Mouse (Mus musculus) kidney, adult 2 months (tissue): ENCODE results near the gene Cmss1. TPM values are rescaled to one million over a fixed set of nuclear protein-coding genes. Genes with fewer than 3 reads are reported as not detected.

Source experiments
- DNase-seq: peaks from one replicate; pipeline ENCODE4 v3.0.0; 2021
- H3K27ac ChIP-seq: fragments of 200-500 bp; 2 replicates; pipeline ENCODE4 v1.5.1; 2012; ENCODE audit warnings: low read depth, low read length, control low read depth, inconsistent platforms; ENCODE audit not compliant: insufficient read depth
- H3K27me3 ChIP-seq: fragments of 200-500 bp; replicated peaks from 2 replicates; pipeline ENCODE4 v1.6.1; 2012; ENCODE audit warnings: mild to moderate bottlenecking, moderate library complexity, low read length, inconsistent platforms; ENCODE audit not compliant: control insufficient read depth, insufficient read depth
- H3K36me3 ChIP-seq: fragments of 200-500 bp; 2 replicates; pipeline ENCODE4 v1.6.1; 2012; ENCODE audit warnings: mild to moderate bottlenecking, moderate library complexity, low read length, inconsistent platforms; ENCODE audit not compliant: control insufficient read depth, insufficient read depth
- H3K4me1 ChIP-seq: fragments of 200-500 bp; 2 replicates; pipeline ENCODE4 v1.6.1; 2011; ENCODE audit warnings: low read length; ENCODE audit not compliant: control insufficient read depth, insufficient read depth
- H3K4me3 ChIP-seq: fragments of 200-500 bp; 2 replicates; pipeline ENCODE4 v1.5.1; 2011; ENCODE audit warnings: mild to moderate bottlenecking, low read depth, low read length, control low read depth; ENCODE audit not compliant: insufficient read depth
- CTCF ChIP-seq: fragments of 200-500 bp; conservative IDR thresholded peaks from 2 replicates; pipeline ENCODE4 v1.5.1; 2011; ENCODE audit warnings: low read depth, mild to moderate bottlenecking, control low read depth, low read length, moderate library complexity, mixed read lengths; ENCODE audit not compliant: insufficient read depth, insufficient read length
- POLR2A ChIP-seq: fragments of 200-500 bp; IDR thresholded peaks from one replicate; pipeline ENCODE4 v1.6.1; 2011; ENCODE audit warnings: low read depth, low read length, control low read depth
- WGBS: fragments of 180-500 bp; shearing (Covaris S2); methylation state at CpG from one replicate; pipeline ENCODE4 v1.1.7; 2018; 5-methylcytosine and 5-hydroxymethylcytosine counted together
- polyA plus RNA-seq: library from polyadenylated mRNA; depleted of rRNA; stranded (reverse); fragments of >200 nt; gene quantifications from 2 replicates; pipeline ENCODE4 v1.2.3, GENCODE M21; 2012

Gene Cmss1
- polyA plus RNA-seq, 1 experiment: 7.2 TPM

- Histone ChIP-seq H3K36me3 (no peaks in the 10 kb centered on the region), H3K4me3 (no peak within 1 kb of the TSS), H3K4me1 (no peaks in the 10 kb centered on the region), H3K27ac (no peak within 1 kb of the TSS), H3K27me3 (no peaks in the 10 kb centered on the region)
- 77% methylated on average over 2 of the region's 2 CpGs for WGBS
- TF ChIP-seq POLR2A (no peak), CTCF (no peak)
- no peak for DNase-seq
Measured at GRCm38 (mm10) chr16:57292765-57293164, 313.9 kb downstream of the Cmss1 start, which contains the start of gene Tmem30c. Tmem30c (minus strand) TSS chr16:57292865.

- TF ChIP-seq POLR2A: no peak
- no peak for TF ChIP-seq CTCF
- no peak overlapping the region for H3K4me3 ChIP-seq
- H3K27me3 ChIP-seq: no peaks in the 10 kb centered on the region
- H3K36me3 ChIP-seq: no peaks in the 10 kb centered on the region
- DNase-seq: no peak
- no peak overlapping the region for H3K27ac ChIP-seq
- WGBS: 74% methylated on average over 4 of the region's 4 CpGs
- H3K4me1 ChIP-seq: no peaks in the 10 kb centered on the region
Measured at GRCm38 (mm10) chr16:57292296-57292695, 314.4 kb downstream of the Cmss1 start.

- 95% methylated on average over 5 of the region's 5 CpGs for WGBS
- no peaks in the 10 kb centered on the region for H3K27me3 ChIP-seq
- H3K36me3 ChIP-seq: no peaks in the 10 kb centered on the region
Measured at GRCm38 (mm10) chr16:57291696-57292095, 315.0 kb downstream of the Cmss1 start.

DNA sequence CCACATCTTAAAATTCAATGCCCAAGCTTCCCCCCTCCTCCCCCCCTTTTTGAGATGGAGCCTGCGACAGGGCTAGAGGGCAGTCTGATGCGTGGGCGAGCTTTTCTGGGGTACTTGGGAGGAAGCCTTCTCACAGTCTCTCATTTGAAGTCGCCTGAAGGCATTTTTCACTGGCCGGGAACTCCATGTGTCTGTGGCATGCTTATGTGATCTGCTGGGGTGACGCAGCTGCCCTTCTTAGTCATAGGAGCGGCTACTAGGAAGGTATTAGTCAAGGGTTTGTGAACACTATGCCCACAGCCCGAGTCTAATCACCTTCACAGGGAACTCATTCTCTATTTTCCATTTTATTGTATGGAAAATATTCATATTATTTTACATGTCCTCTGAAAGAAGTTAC is 325.2 kb downstream of the Cmss1 start:
- TF ChIP-seq POLR2A: no peak
- no peak for TF ChIP-seq CTCF
- no peak for DNase-seq
- 54% methylated on average over 8 of the region's 8 CpGs for WGBS
- H3K36me3 ChIP-seq: no peaks in the 10 kb centered on the region
- H3K4me3 ChIP-seq: no peak overlapping the region
- H3K27me3 ChIP-seq: no peaks in the 10 kb centered on the region
- no peak overlapping the region for H3K27ac ChIP-seq
- H3K4me1 ChIP-seq: no peaks in the 10 kb centered on the region

More at GRCm38 (mm10) chr16:57291696-57292095, 315.0 kb downstream of the Cmss1 start:
- H3K4me1 ChIP-seq: no peaks in the 10 kb centered on the region
- 0 out of 2 replicates have a peak, but pooled peaks have one; percentile 3 for TF ChIP-seq CTCF
- no peak for TF ChIP-seq POLR2A
- H3K27ac ChIP-seq: no peak overlapping the region
- DNase-seq: no peak
- H3K4me3 ChIP-seq: no peak overlapping the region

GRCm38 (mm10) chr16:57280221-57281217 is 326.1 kb downstream of the Cmss1 start:
- H3K4me3 ChIP-seq: no peak overlapping the region
- TF ChIP-seq CTCF (no peak), POLR2A (no peak)
- peak; percentile 6 for DNase-seq
- H3K4me1 ChIP-seq: no peaks in the 10 kb centered on the region
- no peaks in the 10 kb centered on the region for H3K27me3 ChIP-seq
- 80% methylated on average over 31 of the region's 31 CpGs for WGBS
- no peak overlapping the region for H3K27ac ChIP-seq
- H3K36me3 ChIP-seq: no peaks in the 10 kb centered on the region

DNA sequence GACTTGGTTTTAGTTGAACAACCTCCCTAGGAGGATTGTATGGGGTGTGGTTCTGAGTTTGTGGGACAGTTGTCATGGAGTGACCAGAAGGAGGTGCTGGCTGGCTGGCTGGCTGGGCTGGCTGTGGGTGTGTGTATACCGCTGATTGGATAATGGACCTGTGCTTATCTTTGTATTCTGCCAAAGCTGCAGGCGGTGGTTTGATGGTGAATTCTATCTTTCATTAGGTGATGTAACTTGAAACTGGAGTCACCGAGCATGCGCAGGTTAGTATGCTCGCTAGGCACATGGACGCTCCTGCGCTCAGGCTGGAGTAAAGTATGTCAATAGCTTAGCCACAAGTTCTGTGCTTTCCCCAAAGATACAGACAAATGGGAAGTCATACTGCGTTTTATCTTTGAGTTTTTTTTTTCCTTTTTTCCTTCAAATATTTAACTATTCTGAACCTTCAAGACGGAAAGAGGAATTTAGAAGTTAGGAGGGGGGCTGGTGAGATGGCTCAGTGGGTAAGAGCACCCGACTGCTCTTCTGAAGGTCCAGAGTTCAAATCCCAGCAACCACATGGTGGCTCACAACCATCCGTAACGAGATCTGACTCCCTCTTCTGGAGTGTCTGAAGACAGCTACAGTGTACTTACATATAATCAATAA is 327.6 kb downstream of the Cmss1 start:
- 86% methylated on average over 12 of the region's 12 CpGs for WGBS
- no peaks in the 10 kb centered on the region for H3K4me1 ChIP-seq
- H3K4me3 ChIP-seq: no peak overlapping the region
- no peak for DNase-seq
- TF ChIP-seq CTCF (no peak), POLR2A (no peak)
- H3K27me3 ChIP-seq: no peaks in the 10 kb centered on the region
- no peak overlapping the region for H3K27ac ChIP-seq
- H3K36me3 ChIP-seq: no peaks in the 10 kb centered on the region

- Histone ChIP-seq H3K27ac (no peak overlapping the region), H3K36me3 (no peaks in the 10 kb centered on the region), H3K27me3 (no peaks in the 10 kb centered on the region), H3K4me3 (no peak overlapping the region), H3K4me1 (no peaks in the 10 kb centered on the region)
- no peak for DNase-seq
- WGBS: 93% methylated on average over 13 of the region's 13 CpGs
- TF ChIP-seq POLR2A (no peak), CTCF (no peak)
Measured at GRCm38 (mm10) chr16:57269751-57270150, 336.9 kb downstream of the Cmss1 start.
